In genomic region chr2:93256735-93257405, GRCm38 (mm10) we compare ENCODE assay signal across 14 mouse cellular contexts.
DNase-seq lines count a peak whose midpoint lies in the region; ATAC-seq lines count a peak whose summit lies in the region.
"Had no signal": no experiment of that assay in that cellular context is flagged by ENCODE, and none has a peak within 500 bp of the region (broad histone marks: within the 10 kb centered on the region; RNA-seq: fewer than 3 reads in every experiment).

No protein-coding gene starts in this region.

- 70% methylated on average over 8 of the region's 8 CpGs for WGBS in neural tube, embryonic 12.5 days
- WGBS in limb, embryonic 13.5 days: 72% methylated on average over 8 of the region's 8 CpGs
- 48% methylated on average over 8 of the region's 8 CpGs for WGBS in neural tube, embryonic 15.5 days

- peaks cover 57% of the 10 kb centered on the region for H3K4me1 ChIP-seq in neural tube, embryonic 12.5 days
- peaks cover 56% of the 10 kb centered on the region for H3K4me1 ChIP-seq in limb, embryonic 13.5 days
- H3K4me1 ChIP-seq in neural tube, embryonic 15.5 days: peaks cover 64% of the 10 kb centered on the region

- no peak overlapping the region for H3K4me3 ChIP-seq in neural tube, embryonic 12.5 days
- H3K4me3 ChIP-seq in limb, embryonic 13.5 days: no peak overlapping the region
- no peak overlapping the region for H3K4me3 ChIP-seq in neural tube, embryonic 15.5 days (replicated peaks)
- H3K4me3 ChIP-seq: gastrocnemius, adult 2 months; liver, embryonic 13.5 days had no signal

- no peaks in the 10 kb centered on the region for H3K9me3 ChIP-seq in neural tube, embryonic 12.5 days
- H3K9me3 ChIP-seq in limb, embryonic 13.5 days: no peaks in the 10 kb centered on the region
- no peaks in the 10 kb centered on the region for H3K9me3 ChIP-seq in neural tube, embryonic 15.5 days (replicated peaks)
- H3K9me3 ChIP-seq: liver, embryonic 13.5 days had no signal

- no peaks in the 10 kb centered on the region for H3K36me3 ChIP-seq in neural tube, embryonic 12.5 days
- H3K36me3 ChIP-seq in limb, embryonic 13.5 days: no peaks in the 10 kb centered on the region
- H3K36me3 ChIP-seq in neural tube, embryonic 15.5 days: no peaks in the 10 kb centered on the region
- H3K36me3 ChIP-seq: liver, embryonic 13.5 days had no signal

- H3K9ac ChIP-seq in neural tube, embryonic 12.5 days: 0 out of 2 replicates have a peak overlapping the region, but pooled peaks have one; percentile 10
- H3K9ac ChIP-seq in limb, embryonic 13.5 days: peak overlapping the region; percentile 8; the same call in 1 of the 2 replicates
- no peak overlapping the region for H3K9ac ChIP-seq in neural tube, embryonic 15.5 days (replicated peaks)
- H3K9ac ChIP-seq: liver, embryonic 13.5 days had no signal

- H3K4me2 ChIP-seq in neural tube, embryonic 12.5 days (replicated peaks): no peak overlapping the region
- H3K4me2 ChIP-seq in limb, embryonic 13.5 days (replicated peaks): no peak overlapping the region
- H3K4me2 ChIP-seq in neural tube, embryonic 15.5 days: no peak overlapping the region
- H3K4me2 ChIP-seq: liver, embryonic 13.5 days had no signal

- DNase-seq in cerebellum, postnatal 10 days: peak; percentile 53 to 61
- no peak for DNase-seq in cerebellum, postnatal 36 days
- DNase-seq in neural tube, embryonic 10.5 days (ENCODE audit: extremely low spot score, low spot score): no peak
- no peak for DNase-seq in testis, postnatal 10 days (ENCODE audit: low spot score)
- DNase-seq: adrenal gland, postnatal 10 days; gastrocnemius, adult 2 months; liver, embryonic 13.5 days; lung, postnatal 4 days; retina, postnatal 1 day; thymus, adult 18-20 months had no signal

- no peaks in the 10 kb centered on the region for H3K27me3 ChIP-seq in neural tube, embryonic 12.5 days (replicated peaks)
- 0 out of 2 replicates have a peak, but pooled peaks cover 4% of the 10 kb centered on the region for H3K27me3 ChIP-seq in limb, embryonic 13.5 days
- H3K27me3 ChIP-seq in neural tube, embryonic 15.5 days (replicated peaks): no peaks in the 10 kb centered on the region
- H3K27me3 ChIP-seq: liver, embryonic 13.5 days had no signal

- ATAC-seq in neural tube, embryonic 12.5 days (ENCODE audit: low FRiP score, low read depth): peak; percentile 23
- ATAC-seq in limb, embryonic 13.5 days (ENCODE audit: low FRiP score, low read depth): no peak
- peak; percentile 30; the same call in 1 of the 2 replicates for ATAC-seq in neural tube, embryonic 15.5 days (ENCODE audit: low FRiP score)
- no peak for ATAC-seq in cerebellum, adult (ENCODE audit: insufficient number of reproducible peaks, low FRiP score, low TSS enrichment)

- H3K27ac ChIP-seq in neural tube, embryonic 12.5 days: no peak overlapping the region
- no peak overlapping the region for H3K27ac ChIP-seq in limb, embryonic 13.5 days
- H3K27ac ChIP-seq in neural tube, embryonic 15.5 days (replicated peaks): peak overlapping the region; percentile 69
- H3K27ac ChIP-seq: gastrocnemius, adult 2 months; liver, embryonic 13.5 days had no signal

Comparison
In these comparisons a context has a peak if more than half of its experiments do, and no peak if none do; other contexts are left out.
1. DNase-seq: peak in cerebellum, postnatal 10 days (2 of 2); none in cerebellum, postnatal 36 days (0 of 2), neural tube, embryonic 10.5 days (single experiment) and testis, postnatal 10 days (single experiment).
2. ATAC-seq: peak in neural tube, embryonic 12.5 days (single experiment) and neural tube, embryonic 15.5 days (single experiment); none in limb, embryonic 13.5 days (single experiment) and cerebellum, adult (single experiment).